Mouse (Mus musculus) liver, postnatal 0 days (tissue): ENCODE data around the gene Mgl2.

Experiments used
- CTCF ChIP-seq: sonication (generic); IDR thresholded peaks from 2 replicates; pipeline ENCODE4 v1.5.1; 2016; ENCODE audit warnings: antibody characterized with exemption, low read depth
- EP300 ChIP-seq: IDR thresholded peaks from 2 replicates; pipeline ENCODE4 v1.6.1; 2016; ENCODE audit warnings: antibody characterized with exemption, low read depth, mild to moderate bottlenecking

DNA sequence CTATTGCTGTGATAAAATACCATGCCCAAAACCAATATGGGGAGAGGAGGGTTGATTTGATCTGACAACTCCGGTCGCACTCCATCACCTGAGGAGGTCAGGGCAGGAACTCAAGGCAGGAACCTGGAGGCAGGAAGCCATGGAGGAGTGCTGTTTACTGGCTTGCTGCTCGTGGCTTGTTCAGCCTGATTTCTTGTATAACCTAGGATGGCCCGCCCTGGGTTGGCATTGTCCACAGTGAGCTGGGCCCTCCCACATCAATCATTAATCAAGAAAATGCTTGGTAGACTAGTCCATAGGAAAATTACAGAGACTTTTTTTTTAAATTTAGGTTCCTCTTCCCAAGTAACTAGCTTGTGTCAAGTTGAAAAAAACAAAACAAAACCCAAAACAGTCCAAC, 44.4 kb downstream of the Mgl2 start:
- TF ChIP-seq CTCF (no peak), EP300 (no peak)
